Mouse (Mus musculus): ENCODE measurements around the gene Corin. TPM values are rescaled to one million over a fixed set of nuclear protein-coding genes. Genes with fewer than 3 reads are reported as not detected.

Gene Corin
- not detected in 2 replicates for polyA plus RNA-seq (2011; ENCODE audit: insufficient read length, low read depth, missing spikeins)

DNA sequence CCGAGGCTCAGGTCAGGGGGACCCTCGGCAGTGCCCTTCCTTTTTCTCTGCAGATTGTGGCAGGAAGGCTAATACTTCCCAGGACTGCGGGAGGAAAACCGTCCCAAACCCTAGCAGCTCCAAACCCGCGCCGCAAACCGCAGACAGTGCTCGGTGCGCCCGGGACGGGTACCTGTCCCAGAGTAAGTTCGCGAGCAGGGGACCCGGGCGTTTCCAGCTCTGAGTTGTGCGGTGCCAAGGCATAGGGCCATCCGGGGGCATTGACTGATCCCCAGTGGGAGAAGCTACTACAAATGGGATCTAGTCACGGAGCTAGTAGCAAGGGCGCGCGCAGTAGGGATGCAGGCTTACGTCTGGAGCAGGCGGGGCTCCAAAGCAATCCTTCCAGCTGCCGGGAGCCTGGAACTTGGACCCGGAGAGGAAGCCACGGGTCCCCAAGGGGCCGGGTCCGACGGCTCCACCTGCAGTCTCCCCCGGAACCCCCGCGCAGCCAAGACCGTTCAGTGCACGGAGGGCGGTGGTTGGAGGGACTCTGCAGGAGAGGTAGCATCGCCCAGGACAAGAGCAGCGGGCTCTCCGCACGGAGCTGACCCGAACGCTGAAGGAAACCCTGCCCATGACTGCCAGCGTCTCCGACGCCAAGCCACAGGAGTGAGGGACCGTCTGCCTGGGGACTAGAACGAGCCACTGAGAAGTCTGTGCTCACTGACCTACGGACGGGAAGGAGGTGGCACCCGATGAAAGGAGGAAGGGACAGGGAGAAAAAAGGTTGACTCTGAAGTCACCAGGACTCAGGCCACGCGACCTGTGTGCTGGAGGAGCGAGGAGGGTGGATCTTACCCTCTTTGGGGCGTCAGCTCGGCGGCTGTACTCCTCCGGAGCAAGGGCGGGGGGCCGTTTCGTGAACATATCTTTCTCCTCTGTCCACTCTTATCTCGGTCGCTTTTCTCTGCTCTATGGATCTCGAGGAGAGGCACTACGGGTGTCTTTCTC lies at the start of gene Corin:
TSS of gene Corin (minus strand) at position 943 of the 993 bp plus-strand sequence.
- H3K4me3 ChIP-seq (ENCODE audit: insufficient read depth, low read length): peak within 1 kb of the TSS; percentile 12
- no peaks in the 10 kb centered on the region for H3K4me1 ChIP-seq (ENCODE audit: control insufficient read depth, insufficient read depth, low read length)
- H3K27ac ChIP-seq (ENCODE audit: insufficient read depth, low read length): no peak within 1 kb of the TSS
- TF ChIP-seq POLR2A (IDR thresholded peaks at IDR 0.05; ENCODE audit: low read depth, low read length): no peak
- no peak for TF ChIP-seq CTCF (IDR thresholded peaks at IDR 0.05; ENCODE audit: borderline replicate concordance, insufficient read depth, low read length)

DNA sequence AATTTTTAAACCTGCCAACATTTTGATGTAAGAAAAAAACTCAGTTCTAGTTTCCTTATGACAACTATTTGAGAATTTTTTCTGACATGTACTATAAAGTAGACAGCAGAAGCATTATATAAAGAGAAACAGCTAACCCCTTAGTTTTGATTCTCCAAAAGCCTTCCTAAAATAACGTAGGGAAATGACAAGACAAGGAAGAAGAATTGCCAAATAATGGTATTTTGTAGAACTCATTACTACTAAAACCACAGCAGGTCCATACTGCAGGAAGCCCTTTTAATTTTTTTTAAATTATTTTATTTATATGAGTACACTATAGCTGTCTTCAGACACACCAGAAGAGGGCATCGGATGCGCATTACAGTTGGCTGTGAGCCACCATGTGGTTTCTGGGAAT lies 46.9 kb upstream of the Corin start:
- no peak overlapping the region for H3K4me3 ChIP-seq (ENCODE audit: insufficient read depth, low read length)
- TF ChIP-seq CTCF (IDR thresholded peaks at IDR 0.05; ENCODE audit: borderline replicate concordance, insufficient read depth, low read length) (no peak), POLR2A (IDR thresholded peaks at IDR 0.05; ENCODE audit: low read depth, low read length) (no peak)
- H3K27ac ChIP-seq (ENCODE audit: insufficient read depth, low read length): no peak overlapping the region
- H3K4me1 ChIP-seq (ENCODE audit: control insufficient read depth, insufficient read depth, low read length): no peaks in the 10 kb centered on the region

DNA sequence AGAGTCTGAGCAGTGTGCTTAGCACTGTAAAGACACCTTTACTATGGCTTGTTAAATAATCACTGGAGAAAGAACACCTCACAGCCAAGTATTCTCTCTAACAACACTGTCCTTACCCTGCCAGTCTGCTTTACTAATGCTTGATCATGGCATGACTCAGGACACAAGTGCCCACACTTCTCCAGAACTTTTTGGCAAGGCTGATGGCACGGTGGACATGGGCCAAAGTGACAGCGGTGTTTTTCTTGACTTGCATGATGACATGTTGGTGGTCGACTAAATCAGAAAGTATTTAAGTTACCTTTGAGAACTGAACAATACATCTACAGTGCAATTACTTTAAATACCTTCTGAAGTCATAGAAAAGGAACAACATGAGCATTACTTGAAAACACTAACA lies 24.6 kb upstream of the Corin start:
- Histone ChIP-seq H3K4me3 (ENCODE audit: insufficient read depth, low read length) (no peak overlapping the region), H3K4me1 (ENCODE audit: control insufficient read depth, insufficient read depth, low read length) (no peaks in the 10 kb centered on the region), H3K27ac (ENCODE audit: insufficient read depth, low read length) (no peak overlapping the region)
- TF ChIP-seq CTCF (IDR thresholded peaks at IDR 0.05; ENCODE audit: borderline replicate concordance, insufficient read depth, low read length): no peak
- no peak for TF ChIP-seq POLR2A (IDR thresholded peaks at IDR 0.05; ENCODE audit: low read depth, low read length)

DNA sequence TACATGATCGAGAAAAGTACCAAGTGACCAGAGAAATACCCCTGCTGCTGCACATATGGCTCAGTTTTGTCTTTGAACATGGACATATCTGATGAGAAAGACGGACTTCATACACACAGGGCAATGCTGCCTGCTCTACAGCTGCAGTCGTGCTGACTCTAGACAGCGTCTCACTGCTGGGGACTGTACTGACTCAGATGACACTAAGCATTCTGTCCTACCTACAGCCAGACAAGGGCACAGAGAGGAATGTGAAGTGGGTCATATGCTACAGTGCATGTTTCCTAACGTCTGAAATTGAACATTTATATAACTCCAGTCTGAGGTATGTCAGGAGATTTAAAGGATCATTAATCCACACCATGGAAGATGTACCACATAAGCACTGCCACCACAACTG lies 9.5 kb upstream of the Corin start:
- Histone ChIP-seq H3K4me1 (ENCODE audit: control insufficient read depth, insufficient read depth, low read length) (no peaks in the 10 kb centered on the region), H3K27ac (ENCODE audit: insufficient read depth, low read length) (no peak overlapping the region), H3K4me3 (ENCODE audit: insufficient read depth, low read length) (no peak overlapping the region)
- TF ChIP-seq CTCF (IDR thresholded peaks at IDR 0.05; ENCODE audit: borderline replicate concordance, insufficient read depth, low read length) (no peak), POLR2A (IDR thresholded peaks at IDR 0.05; ENCODE audit: low read depth, low read length) (no peak)

DNA sequence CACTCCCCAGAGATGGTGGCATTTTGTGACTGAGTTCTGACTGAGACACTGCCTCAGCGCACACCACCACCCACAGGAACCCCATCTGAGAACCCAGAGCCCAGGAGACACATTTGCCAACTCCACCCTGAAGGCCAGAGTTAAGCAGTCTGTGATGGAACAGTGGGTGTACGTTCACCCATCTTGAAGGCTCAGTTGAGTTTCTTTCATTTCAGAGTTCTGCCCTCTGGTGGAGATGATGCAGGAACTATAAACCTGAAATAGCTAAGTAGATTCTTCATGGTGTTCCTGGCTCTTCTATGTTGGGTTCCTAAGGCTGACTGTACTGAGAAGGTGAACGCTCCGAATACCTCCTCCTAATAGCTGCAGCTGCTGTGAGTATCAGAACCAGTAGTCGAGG lies 1.5 kb upstream of the Corin start:
- H3K4me3 ChIP-seq (ENCODE audit: insufficient read depth, low read length): no peak overlapping the region
- TF ChIP-seq POLR2A (IDR thresholded peaks at IDR 0.05; ENCODE audit: low read depth, low read length): no peak
- TF ChIP-seq CTCF (IDR thresholded peaks at IDR 0.05; ENCODE audit: borderline replicate concordance, insufficient read depth, low read length): no peak
- H3K4me1 ChIP-seq (ENCODE audit: control insufficient read depth, insufficient read depth, low read length): no peaks in the 10 kb centered on the region
- no peak overlapping the region for H3K27ac ChIP-seq (ENCODE audit: insufficient read depth, low read length)

DNA sequence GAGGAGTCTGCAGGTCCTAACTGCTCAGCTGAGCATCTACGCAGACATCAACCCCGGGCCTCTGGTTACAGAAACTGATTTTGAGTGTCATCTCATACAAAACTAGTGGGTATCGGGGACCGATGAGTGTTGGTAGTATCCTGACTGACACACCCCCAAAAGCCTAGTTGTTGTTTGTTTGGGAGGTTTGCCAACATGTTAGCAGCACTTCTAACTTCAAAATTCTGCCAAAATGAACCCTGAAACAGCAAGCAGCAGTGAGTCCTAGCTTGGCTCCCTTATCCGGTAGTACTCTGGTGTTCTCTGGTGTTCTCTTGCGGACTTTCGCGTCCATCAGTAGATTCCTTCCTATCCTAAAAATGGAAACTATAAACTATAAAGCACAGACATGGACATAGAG lies 1.5 kb downstream of the Corin start:
- no peak for TF ChIP-seq CTCF (IDR thresholded peaks at IDR 0.05; ENCODE audit: borderline replicate concordance, insufficient read depth, low read length)
- TF ChIP-seq POLR2A (IDR thresholded peaks at IDR 0.05; ENCODE audit: low read depth, low read length): no peak
- no peak overlapping the region for H3K4me3 ChIP-seq (ENCODE audit: insufficient read depth, low read length)

DNA sequence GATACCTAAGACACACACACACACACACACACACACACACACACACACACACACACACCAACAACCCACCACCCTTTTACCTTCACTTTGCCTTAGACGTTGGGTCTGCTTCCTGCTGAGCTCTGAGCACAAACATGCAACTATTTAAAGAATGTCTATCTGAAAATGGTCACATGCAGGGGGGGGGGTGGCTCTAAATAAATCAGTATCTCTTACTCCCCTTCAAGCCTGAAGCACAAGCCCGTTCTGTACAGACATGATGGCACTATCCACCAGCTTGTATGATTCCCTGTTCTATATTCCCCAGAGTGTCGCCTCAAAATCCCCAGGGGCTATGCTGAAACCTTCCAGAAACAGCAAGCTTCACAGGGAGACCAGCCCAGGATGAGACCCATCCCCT lies 2.5 kb downstream of the Corin start:
- Histone ChIP-seq H3K4me3 (ENCODE audit: insufficient read depth, low read length) (no peak overlapping the region), H3K27ac (ENCODE audit: insufficient read depth, low read length) (no peak overlapping the region), H3K4me1 (ENCODE audit: control insufficient read depth, insufficient read depth, low read length) (no peaks in the 10 kb centered on the region)
- TF ChIP-seq CTCF (IDR thresholded peaks at IDR 0.05; ENCODE audit: borderline replicate concordance, insufficient read depth, low read length): no peak

More for the DNA sequence above, 1.5 kb downstream of the Corin start:
- Histone ChIP-seq H3K27ac (ENCODE audit: insufficient read depth, low read length) (no peak overlapping the region), H3K4me1 (ENCODE audit: control insufficient read depth, insufficient read depth, low read length) (no peaks in the 10 kb centered on the region)

DNA sequence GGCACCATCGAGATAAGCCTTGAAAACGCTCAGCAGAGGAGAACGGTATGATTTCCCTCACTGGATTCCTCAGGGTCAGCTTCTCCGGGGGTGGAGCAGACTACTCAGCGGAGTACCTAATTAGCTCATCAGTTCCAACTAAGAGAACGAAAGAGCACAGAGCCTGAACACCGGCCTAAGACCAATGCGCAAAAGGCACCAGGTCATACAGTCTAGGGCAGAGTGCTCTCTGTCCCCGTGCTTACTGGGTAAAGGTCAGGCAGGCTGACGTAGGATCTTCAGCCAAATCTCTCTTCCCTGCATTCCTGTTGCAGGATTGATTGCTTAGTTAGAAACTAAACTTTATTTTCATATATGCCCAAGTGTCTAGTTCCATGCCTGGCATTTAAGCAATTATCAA lies 6.0 kb downstream of the Corin start:
- TF ChIP-seq CTCF (IDR thresholded peaks at IDR 0.05; ENCODE audit: borderline replicate concordance, insufficient read depth, low read length): no peak
- TF ChIP-seq POLR2A (IDR thresholded peaks at IDR 0.05; ENCODE audit: low read depth, low read length): no peak
- Histone ChIP-seq H3K27ac (ENCODE audit: insufficient read depth, low read length) (no peak overlapping the region), H3K4me3 (ENCODE audit: insufficient read depth, low read length) (no peak overlapping the region), H3K4me1 (ENCODE audit: control insufficient read depth, insufficient read depth, low read length) (no peaks in the 10 kb centered on the region)

DNA sequence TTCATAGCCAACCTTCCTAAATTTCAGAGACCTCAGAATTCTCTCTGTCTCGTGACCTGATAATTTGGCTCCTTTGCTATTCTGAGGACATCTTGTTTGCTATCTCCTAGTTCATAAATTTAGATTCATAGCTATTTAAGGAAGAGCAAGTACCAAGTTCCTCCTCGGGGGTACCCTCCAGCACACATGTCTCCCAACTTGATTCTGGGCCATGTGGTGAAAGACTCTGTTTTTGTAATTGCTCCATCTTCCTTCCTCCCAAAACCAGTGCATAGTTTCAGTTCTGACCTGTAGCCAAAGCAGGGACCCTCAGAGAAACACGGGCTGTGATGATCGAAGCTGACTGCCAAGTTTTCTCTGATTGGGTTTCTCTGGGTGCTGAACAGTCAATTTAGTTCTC lies 7.5 kb downstream of the Corin start:
- no peak overlapping the region for H3K4me3 ChIP-seq (ENCODE audit: insufficient read depth, low read length)
- TF ChIP-seq CTCF (IDR thresholded peaks at IDR 0.05; ENCODE audit: borderline replicate concordance, insufficient read depth, low read length) (no peak), POLR2A (IDR thresholded peaks at IDR 0.05; ENCODE audit: low read depth, low read length) (no peak)
- no peak overlapping the region for H3K27ac ChIP-seq (ENCODE audit: insufficient read depth, low read length)
- no peaks in the 10 kb centered on the region for H3K4me1 ChIP-seq (ENCODE audit: control insufficient read depth, insufficient read depth, low read length)

DNA sequence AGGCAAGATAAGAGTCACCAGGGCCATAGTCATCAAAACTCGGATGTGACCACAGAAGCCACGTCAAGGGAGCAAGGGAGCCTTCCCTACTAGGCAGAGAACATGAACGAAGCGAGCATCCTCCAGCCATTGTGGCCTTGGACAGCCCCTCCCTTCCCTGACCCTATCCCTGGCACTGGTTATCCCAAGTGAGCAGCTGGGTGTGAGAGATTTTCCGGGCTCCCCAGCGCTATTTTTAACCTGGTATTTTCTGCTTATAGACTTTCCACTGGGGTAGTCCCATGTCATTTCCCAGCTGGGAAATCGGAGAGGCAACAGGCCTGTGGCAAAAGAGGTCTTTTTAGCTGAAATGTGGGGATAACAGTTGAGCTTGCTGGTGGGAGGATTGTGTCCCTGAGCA lies 10.4 kb downstream of the Corin start:
- no peak for TF ChIP-seq CTCF (IDR thresholded peaks at IDR 0.05; ENCODE audit: borderline replicate concordance, insufficient read depth, low read length)
- no peak for TF ChIP-seq POLR2A (IDR thresholded peaks at IDR 0.05; ENCODE audit: low read depth, low read length)
- Histone ChIP-seq H3K4me3 (ENCODE audit: insufficient read depth, low read length) (no peak overlapping the region), H3K27ac (ENCODE audit: insufficient read depth, low read length) (no peak overlapping the region), H3K4me1 (ENCODE audit: control insufficient read depth, insufficient read depth, low read length) (0 out of 2 replicates have a peak, but pooled peaks cover 3% of the 10 kb centered on the region)

All from embryonic fibroblast, embryonic 13.5 days (primary cell).